Mouse (Mus musculus): ENCODE data around the gene Rbms3. TPM values are rescaled to one million over a fixed set of nuclear protein-coding genes. Genes with fewer than 3 reads are reported as not detected.

Gene Rbms3
- polyA plus RNA-seq, 1 experiment from 2014 or later, result 45.9 TPM

- WGBS, result 65% methylated on average over 3 of the region's 3 CpGs
- DNase-seq (ENCODE audit: low spot score), result peak; percentile 21
Measured at GRCm38 (mm10) chr9:116876786-116877185, 752.9 kb downstream of the Rbms3 start.

GRCm38 (mm10) chr9:116873976-116874320 is 755.8 kb downstream of the Rbms3 start:
- Histone ChIP-seq H3K27ac (replicated peaks; ENCODE audit: low read depth, low read length) (no peak overlapping the region), H3K27me3 (ENCODE audit: control insufficient read depth, insufficient read depth, low read length) (no peaks in the 10 kb centered on the region), H3K9me3 (replicated peaks; ENCODE audit: control insufficient read depth, low read length) (no peaks in the 10 kb centered on the region), H3K4me3 (ENCODE audit: low read depth, low read length) (no peak overlapping the region), H3K4me1 (ENCODE audit: control insufficient read depth, insufficient read depth, low read length) (no peaks in the 10 kb centered on the region; the same call in 1 of the 2 replicates), H3K9ac (replicated peaks; ENCODE audit: low read length) (no peak overlapping the region), H3K36me3 (replicated peaks; ENCODE audit: control insufficient read depth, insufficient read depth, low read depth, low read length) (no peaks in the 10 kb centered on the region), H3K4me2 (ENCODE audit: low read depth, low read length) (no peak overlapping the region)
- ATAC-seq (replicated peaks; ENCODE audit: insufficient number of reproducible peaks, low FRiP score, low TSS enrichment, low read depth) (no peak), DNase-seq (ENCODE audit: low spot score) (no peak)
- WGBS, result 22% methylated on average over 2 of the region's 2 CpGs

More at GRCm38 (mm10) chr9:116876786-116877185, 752.9 kb downstream of the Rbms3 start:
- no peak for ATAC-seq (replicated peaks; ENCODE audit: insufficient number of reproducible peaks, low FRiP score, low TSS enrichment, low read depth)
- Histone ChIP-seq H3K9me3 (replicated peaks; ENCODE audit: control insufficient read depth, low read length) (no peaks in the 10 kb centered on the region; the same call in 1 of the 2 replicates), H3K4me3 (ENCODE audit: low read depth, low read length) (no peak overlapping the region), H3K4me2 (ENCODE audit: low read depth, low read length) (no peak overlapping the region), H3K27me3 (ENCODE audit: control insufficient read depth, insufficient read depth, low read length) (no peaks in the 10 kb centered on the region), H3K27ac (replicated peaks; ENCODE audit: low read depth, low read length) (no peak overlapping the region), H3K36me3 (replicated peaks; ENCODE audit: control insufficient read depth, insufficient read depth, low read depth, low read length) (no peaks in the 10 kb centered on the region), H3K9ac (replicated peaks; ENCODE audit: low read length) (no peak overlapping the region), H3K4me1 (ENCODE audit: control insufficient read depth, insufficient read depth, low read length) (no peaks in the 10 kb centered on the region; the same call in 1 of the 2 replicates)

DNA sequence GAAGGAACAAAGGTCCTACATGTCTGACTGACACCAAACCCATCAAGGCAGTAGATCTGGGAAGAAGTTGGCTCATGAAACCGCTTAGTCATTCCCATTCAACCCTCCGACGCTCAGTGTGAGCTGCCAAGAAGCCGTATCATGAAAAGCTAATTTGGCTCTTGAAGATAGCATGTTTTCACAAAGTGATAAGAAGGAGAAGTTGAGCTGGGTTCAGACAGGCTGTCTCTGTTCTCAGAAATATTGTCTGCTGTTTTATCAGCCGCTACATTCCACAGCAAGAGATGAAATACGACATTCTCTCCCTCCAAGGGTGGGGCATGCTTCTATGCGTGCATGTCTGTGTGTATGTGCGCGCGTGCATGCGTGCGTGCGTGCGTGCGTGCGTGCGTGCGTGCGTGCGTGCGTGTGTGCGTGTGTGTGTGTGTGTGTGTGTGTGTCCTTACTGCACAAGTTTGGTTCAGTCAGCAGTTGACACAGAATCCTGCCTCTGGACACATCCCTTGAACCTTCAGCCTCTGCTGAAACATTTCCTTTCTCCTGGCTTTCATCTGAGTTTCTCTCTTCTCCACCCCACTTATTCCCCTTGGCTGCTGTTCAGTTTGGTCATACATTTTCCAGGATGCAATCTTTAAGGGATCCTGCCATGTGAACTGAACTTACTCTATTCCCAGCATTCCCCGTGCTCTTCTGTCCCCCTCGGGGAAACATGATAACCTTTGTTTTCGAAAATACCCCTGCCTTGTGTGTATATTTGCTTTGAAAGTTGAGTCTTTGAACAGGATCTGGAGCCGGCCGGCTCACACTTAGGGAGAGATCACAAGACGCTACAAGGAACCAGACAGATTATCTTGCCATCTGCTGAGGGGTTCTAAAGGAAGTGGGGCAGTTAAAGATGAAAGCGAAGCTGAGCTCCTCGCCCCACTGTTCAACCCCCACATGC is 756.4 kb downstream of the Rbms3 start:
- no peak overlapping the region for H3K4me2 ChIP-seq (ENCODE audit: low read depth, low read length)
- no peaks in the 10 kb centered on the region for H3K9me3 ChIP-seq (replicated peaks; ENCODE audit: control insufficient read depth, low read length)
- no peak overlapping the region for H3K9ac ChIP-seq (replicated peaks; ENCODE audit: low read length)
- H3K36me3 ChIP-seq (replicated peaks; ENCODE audit: control insufficient read depth, insufficient read depth, low read depth, low read length), result no peaks in the 10 kb centered on the region
- peak overlapping the region; percentile 41; the same call in 1 of the 2 replicates for H3K27ac ChIP-seq (replicated peaks; ENCODE audit: low read depth, low read length)
- DNase-seq (ENCODE audit: low spot score) (peak; percentile 47), ATAC-seq (replicated peaks; ENCODE audit: insufficient number of reproducible peaks, low FRiP score, low TSS enrichment, low read depth) (no peak)
- no peaks in the 10 kb centered on the region; the same call in 1 of the 2 replicates for H3K4me1 ChIP-seq (ENCODE audit: control insufficient read depth, insufficient read depth, low read length)
- WGBS, result 64% methylated on average over 30 of the region's 30 CpGs
- no peak overlapping the region for H3K4me3 ChIP-seq (ENCODE audit: low read depth, low read length)
- no peaks in the 10 kb centered on the region for H3K27me3 ChIP-seq (ENCODE audit: control insufficient read depth, insufficient read depth, low read length)

DNA sequence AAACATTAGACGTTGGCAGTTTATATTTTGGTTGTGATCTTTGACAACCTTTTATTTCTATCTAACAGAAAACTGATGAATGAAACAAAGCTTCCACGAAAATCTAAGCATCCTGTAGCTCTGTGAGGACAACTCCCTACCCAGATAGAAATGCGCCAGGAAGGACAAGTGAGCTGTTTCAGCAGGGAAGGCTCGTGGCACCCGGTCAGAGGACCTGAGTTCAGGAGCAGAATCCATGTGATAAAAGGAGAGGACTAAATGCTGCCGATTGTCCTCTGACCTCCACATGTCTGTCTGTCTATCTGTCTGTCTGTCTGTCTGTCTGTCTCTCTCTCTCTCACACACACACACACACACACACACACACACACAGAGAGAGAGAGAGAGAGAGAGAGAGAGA is 757.4 kb downstream of the Rbms3 start:
- no peak for ATAC-seq (replicated peaks; ENCODE audit: insufficient number of reproducible peaks, low FRiP score, low TSS enrichment, low read depth)
- no peaks in the 10 kb centered on the region for H3K36me3 ChIP-seq (replicated peaks; ENCODE audit: control insufficient read depth, insufficient read depth, low read depth, low read length)
- H3K4me2 ChIP-seq (ENCODE audit: low read depth, low read length), result no peak overlapping the region
- H3K4me1 ChIP-seq (ENCODE audit: control insufficient read depth, insufficient read depth, low read length), result no peaks in the 10 kb centered on the region; the same call in 1 of the 2 replicates
- H3K27me3 ChIP-seq (ENCODE audit: control insufficient read depth, insufficient read depth, low read length), result no peaks in the 10 kb centered on the region
- no peaks in the 10 kb centered on the region for H3K9me3 ChIP-seq (replicated peaks; ENCODE audit: control insufficient read depth, low read length)
- WGBS, result 88% methylated on average over 6 of the region's 6 CpGs
- no peak overlapping the region for H3K27ac ChIP-seq (replicated peaks; ENCODE audit: low read depth, low read length)
- no peak overlapping the region for H3K4me3 ChIP-seq (ENCODE audit: low read depth, low read length)
- no peak overlapping the region for H3K9ac ChIP-seq (replicated peaks; ENCODE audit: low read length)
- DNase-seq (ENCODE audit: low spot score), result no peak

DNA sequence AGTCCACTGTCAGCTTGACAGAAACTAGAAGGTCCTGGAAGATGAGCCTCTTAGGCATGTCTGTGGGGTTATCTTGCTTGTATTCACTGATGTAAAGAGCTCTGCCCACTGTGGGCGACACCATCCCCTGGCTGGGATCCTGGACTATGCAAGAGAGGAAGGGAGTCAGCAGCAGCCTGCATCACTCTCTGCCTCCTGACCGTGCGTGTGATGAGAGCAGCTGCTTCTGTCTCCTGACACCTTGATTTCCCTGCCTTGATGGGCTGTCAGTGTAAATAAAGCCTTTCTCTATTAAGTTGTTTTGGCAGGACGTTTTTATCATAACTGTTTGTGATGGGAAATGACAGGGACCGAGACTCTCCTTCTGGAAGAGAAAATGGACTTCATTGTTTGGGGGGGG is 758.1 kb downstream of the Rbms3 start:
- no peaks in the 10 kb centered on the region for H3K27me3 ChIP-seq (ENCODE audit: control insufficient read depth, insufficient read depth, low read length)
- no peak overlapping the region for H3K4me3 ChIP-seq (ENCODE audit: low read depth, low read length)
- DNase-seq (ENCODE audit: low spot score), result no peak
- no peak for ATAC-seq (replicated peaks; ENCODE audit: insufficient number of reproducible peaks, low FRiP score, low TSS enrichment, low read depth)
- H3K27ac ChIP-seq (replicated peaks; ENCODE audit: low read depth, low read length), result no peak overlapping the region
- WGBS, result 83% methylated on average over 5 of the region's 5 CpGs
- H3K4me1 ChIP-seq (ENCODE audit: control insufficient read depth, insufficient read depth, low read length), result no peaks in the 10 kb centered on the region; the same call in 1 of the 2 replicates
- no peaks in the 10 kb centered on the region for H3K9me3 ChIP-seq (replicated peaks; ENCODE audit: control insufficient read depth, low read length)
- H3K4me2 ChIP-seq (ENCODE audit: low read depth, low read length), result no peak overlapping the region
- no peak overlapping the region for H3K9ac ChIP-seq (replicated peaks; ENCODE audit: low read length)
- H3K36me3 ChIP-seq (replicated peaks; ENCODE audit: control insufficient read depth, insufficient read depth, low read depth, low read length), result no peaks in the 10 kb centered on the region

DNA sequence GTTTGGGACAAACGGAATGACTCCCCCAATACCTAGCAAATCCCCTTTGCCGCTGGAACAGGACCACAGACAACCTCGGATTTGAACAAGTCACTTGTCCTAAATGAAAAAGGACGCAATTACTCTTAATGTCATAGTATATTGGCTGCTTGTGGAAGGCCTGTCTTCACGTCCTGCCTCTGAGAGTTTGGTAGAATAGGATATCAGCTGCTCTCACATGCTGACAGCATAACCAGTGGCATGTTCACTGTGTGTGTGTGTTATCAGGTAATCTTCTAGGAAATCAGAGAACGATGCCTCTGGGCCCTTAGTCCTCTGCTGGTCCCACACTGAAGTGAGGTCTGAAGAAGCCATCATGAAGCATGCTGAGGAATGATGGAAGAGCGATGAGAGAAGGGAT is 763.7 kb downstream of the Rbms3 start:
- Histone ChIP-seq H3K9ac (replicated peaks; ENCODE audit: low read length) (no peak overlapping the region), H3K27ac (replicated peaks; ENCODE audit: low read depth, low read length) (no peak overlapping the region), H3K4me2 (ENCODE audit: low read depth, low read length) (no peak overlapping the region), H3K4me3 (ENCODE audit: low read depth, low read length) (no peak overlapping the region), H3K36me3 (replicated peaks; ENCODE audit: control insufficient read depth, insufficient read depth, low read depth, low read length) (no peaks in the 10 kb centered on the region), H3K27me3 (ENCODE audit: control insufficient read depth, insufficient read depth, low read length) (no peaks in the 10 kb centered on the region), H3K9me3 (replicated peaks; ENCODE audit: control insufficient read depth, low read length) (no peaks in the 10 kb centered on the region), H3K4me1 (ENCODE audit: control insufficient read depth, insufficient read depth, low read length) (no peaks in the 10 kb centered on the region)
- ATAC-seq (replicated peaks; ENCODE audit: insufficient number of reproducible peaks, low FRiP score, low TSS enrichment, low read depth) (no peak), DNase-seq (ENCODE audit: low spot score) (no peak)
- 90% methylated on average over 7 of the region's 7 CpGs for WGBS

GRCm38 (mm10) chr9:116863626-116864025 is 766.1 kb downstream of the Rbms3 start:
- ATAC-seq (replicated peaks; ENCODE audit: insufficient number of reproducible peaks, low FRiP score, low TSS enrichment, low read depth), result no peak
- no peaks in the 10 kb centered on the region for H3K4me1 ChIP-seq (ENCODE audit: control insufficient read depth, insufficient read depth, low read length)

DNA sequence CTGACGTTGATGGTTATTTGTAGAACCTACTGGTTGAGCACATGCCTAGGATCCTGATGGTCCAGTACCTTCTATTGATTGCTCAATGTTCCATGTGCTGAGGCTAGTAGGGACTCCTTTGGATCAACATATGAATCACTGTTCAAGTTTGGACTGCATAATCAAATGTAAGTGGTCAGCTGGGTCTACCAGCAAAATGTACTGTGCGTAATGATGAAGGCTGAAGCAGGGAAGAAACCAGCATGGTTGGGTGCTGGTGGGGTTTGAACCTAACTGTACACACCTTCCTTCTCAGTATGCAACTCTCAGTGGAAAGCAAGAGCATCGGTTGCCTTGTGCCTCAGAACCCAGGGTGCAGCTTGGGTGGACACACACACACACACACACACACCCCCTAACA is 767.4 kb downstream of the Rbms3 start:
- H3K4me2 ChIP-seq (ENCODE audit: low read depth, low read length), result no peak overlapping the region
- H3K4me1 ChIP-seq (ENCODE audit: control insufficient read depth, insufficient read depth, low read length), result no peaks in the 10 kb centered on the region
- no peak for ATAC-seq (replicated peaks; ENCODE audit: insufficient number of reproducible peaks, low FRiP score, low TSS enrichment, low read depth)
- H3K27me3 ChIP-seq (ENCODE audit: control insufficient read depth, insufficient read depth, low read length), result no peaks in the 10 kb centered on the region
- DNase-seq (ENCODE audit: low spot score), result no peak
- no peak overlapping the region for H3K27ac ChIP-seq (replicated peaks; ENCODE audit: low read depth, low read length)
- H3K9me3 ChIP-seq (replicated peaks; ENCODE audit: control insufficient read depth, low read length), result no peaks in the 10 kb centered on the region
- no peak overlapping the region for H3K9ac ChIP-seq (replicated peaks; ENCODE audit: low read length)
- WGBS, result 88% methylated on average over 3 of the region's 3 CpGs
- H3K36me3 ChIP-seq (replicated peaks; ENCODE audit: control insufficient read depth, insufficient read depth, low read depth, low read length), result no peaks in the 10 kb centered on the region
- H3K4me3 ChIP-seq (ENCODE audit: low read depth, low read length), result no peak overlapping the region

More at GRCm38 (mm10) chr9:116863626-116864025, 766.1 kb downstream of the Rbms3 start:
- Histone ChIP-seq H3K9me3 (replicated peaks; ENCODE audit: control insufficient read depth, low read length) (no peaks in the 10 kb centered on the region), H3K4me2 (ENCODE audit: low read depth, low read length) (no peak overlapping the region), H3K9ac (replicated peaks; ENCODE audit: low read length) (no peak overlapping the region), H3K27me3 (ENCODE audit: control insufficient read depth, insufficient read depth, low read length) (no peaks in the 10 kb centered on the region), H3K27ac (replicated peaks; ENCODE audit: low read depth, low read length) (no peak overlapping the region), H3K36me3 (replicated peaks; ENCODE audit: control insufficient read depth, insufficient read depth, low read depth, low read length) (no peaks in the 10 kb centered on the region), H3K4me3 (ENCODE audit: low read depth, low read length) (no peak overlapping the region)
- 65% methylated on average over 4 of the region's 4 CpGs for WGBS
- DNase-seq (ENCODE audit: low spot score), result no peak
